Mouse (Mus musculus): ENCODE measurements around the gene Ablim1. TPM values are rescaled to one million over a fixed set of nuclear protein-coding genes. Genes with fewer than 3 reads are reported as not detected.

Gene Ablim1
- polyA plus RNA-seq, 1 experiment, result 216 TPM

GRCm38 (mm10) chr19:57313891-57314345, 801 bp downstream of the Ablim1 start:
- 77% methylated on average over 3 of the region's 3 CpGs for WGBS
- no peak for TF ChIP-seq POLR2A (IDR thresholded peaks at IDR 0.05; ENCODE audit: control insufficient read depth, extremely low read depth, insufficient read depth, low read length, poor library complexity)
- no peak for TF ChIP-seq CTCF (IDR thresholded peaks at IDR 0.05; ENCODE audit: borderline replicate concordance, control insufficient read depth, extremely low read depth, insufficient read depth, low read length, poor library complexity)
- no peak overlapping the region for H3K27ac ChIP-seq (ENCODE audit: control insufficient read depth, insufficient read depth, low read length)
- peaks cover 20% of the 10 kb centered on the region for H3K27me3 ChIP-seq (ENCODE audit: control insufficient read depth, insufficient read depth, low read length)
- no peaks in the 10 kb centered on the region for H3K36me3 ChIP-seq (ENCODE audit: control insufficient read depth, insufficient read depth, low read length)
- H3K4me3 ChIP-seq (ENCODE audit: control insufficient read depth, insufficient read depth, low read length), result no peak overlapping the region
- H3K4me1 ChIP-seq (replicated peaks; ENCODE audit: control insufficient read depth, insufficient read depth, low read length), result peaks cover 9% of the 10 kb centered on the region; the same call in 1 of the 2 replicates
- DNase-seq, result no peak

GRCm38 (mm10) chr19:57313226-57313625, 1.5 kb downstream of the Ablim1 start:
- no peaks in the 10 kb centered on the region for H3K36me3 ChIP-seq (ENCODE audit: control insufficient read depth, insufficient read depth, low read length)
- no peak overlapping the region for H3K4me3 ChIP-seq (ENCODE audit: control insufficient read depth, insufficient read depth, low read length)
- WGBS, result 84% methylated on average over 10 of the region's 10 CpGs
- TF ChIP-seq POLR2A (IDR thresholded peaks at IDR 0.05; ENCODE audit: control insufficient read depth, extremely low read depth, insufficient read depth, low read length, poor library complexity) (no peak), CTCF (IDR thresholded peaks at IDR 0.05; ENCODE audit: borderline replicate concordance, control insufficient read depth, extremely low read depth, insufficient read depth, low read length, poor library complexity) (no peak)
- peaks cover 20% of the 10 kb centered on the region for H3K27me3 ChIP-seq (ENCODE audit: control insufficient read depth, insufficient read depth, low read length)
- H3K4me1 ChIP-seq (replicated peaks; ENCODE audit: control insufficient read depth, insufficient read depth, low read length), result peaks cover 9% of the 10 kb centered on the region; the same call in 1 of the 2 replicates
- no peak overlapping the region for H3K27ac ChIP-seq (ENCODE audit: control insufficient read depth, insufficient read depth, low read length)
- no peak for DNase-seq

GRCm38 (mm10) chr19:57309980-57310379, 4.7 kb downstream of the Ablim1 start:
- WGBS, result 91% methylated on average over 4 of the region's 4 CpGs
- Histone ChIP-seq H3K4me3 (ENCODE audit: control insufficient read depth, insufficient read depth, low read length) (no peak overlapping the region), H3K4me1 (replicated peaks; ENCODE audit: control insufficient read depth, insufficient read depth, low read length) (peaks cover 8% of the 10 kb centered on the region; the same call in 1 of the 2 replicates), H3K36me3 (ENCODE audit: control insufficient read depth, insufficient read depth, low read length) (no peaks in the 10 kb centered on the region), H3K27me3 (ENCODE audit: control insufficient read depth, insufficient read depth, low read length) (peaks cover 15% of the 10 kb centered on the region), H3K27ac (ENCODE audit: control insufficient read depth, insufficient read depth, low read length) (no peak overlapping the region)
- DNase-seq, result no peak
- no peak for TF ChIP-seq CTCF (IDR thresholded peaks at IDR 0.05; ENCODE audit: borderline replicate concordance, control insufficient read depth, extremely low read depth, insufficient read depth, low read length, poor library complexity)
- TF ChIP-seq POLR2A (IDR thresholded peaks at IDR 0.05; ENCODE audit: control insufficient read depth, extremely low read depth, insufficient read depth, low read length, poor library complexity), result no peak

- no peak for DNase-seq
- TF ChIP-seq CTCF (IDR thresholded peaks at IDR 0.05; ENCODE audit: borderline replicate concordance, control insufficient read depth, extremely low read depth, insufficient read depth, low read length, poor library complexity), result no peak
- TF ChIP-seq POLR2A (IDR thresholded peaks at IDR 0.05; ENCODE audit: control insufficient read depth, extremely low read depth, insufficient read depth, low read length, poor library complexity), result no peak
- H3K4me3 ChIP-seq (ENCODE audit: control insufficient read depth, insufficient read depth, low read length), result no peak overlapping the region
- no peaks in the 10 kb centered on the region for H3K27me3 ChIP-seq (ENCODE audit: control insufficient read depth, insufficient read depth, low read length)
- 59% methylated on average over 4 of the region's 4 CpGs for WGBS
- no peaks in the 10 kb centered on the region for H3K36me3 ChIP-seq (ENCODE audit: control insufficient read depth, insufficient read depth, low read length)
- H3K4me1 ChIP-seq (replicated peaks; ENCODE audit: control insufficient read depth, insufficient read depth, low read length), result no peaks in the 10 kb centered on the region
- no peak overlapping the region for H3K27ac ChIP-seq (ENCODE audit: control insufficient read depth, insufficient read depth, low read length)
Measured at GRCm38 (mm10) chr19:57306601-57307000, 8.1 kb downstream of the Ablim1 start.

- no peak for DNase-seq
- H3K4me3 ChIP-seq (ENCODE audit: control insufficient read depth, insufficient read depth, low read length), result no peak overlapping the region
- WGBS, result 75% methylated on average over 8 of the region's 8 CpGs
- TF ChIP-seq POLR2A (IDR thresholded peaks at IDR 0.05; ENCODE audit: control insufficient read depth, extremely low read depth, insufficient read depth, low read length, poor library complexity) (no peak), CTCF (IDR thresholded peaks at IDR 0.05; ENCODE audit: borderline replicate concordance, control insufficient read depth, extremely low read depth, insufficient read depth, low read length, poor library complexity) (no peak)
- no peaks in the 10 kb centered on the region for H3K4me1 ChIP-seq (replicated peaks; ENCODE audit: control insufficient read depth, insufficient read depth, low read length)
- no peaks in the 10 kb centered on the region for H3K36me3 ChIP-seq (ENCODE audit: control insufficient read depth, insufficient read depth, low read length)
- no peaks in the 10 kb centered on the region for H3K27me3 ChIP-seq (ENCODE audit: control insufficient read depth, insufficient read depth, low read length)
- no peak overlapping the region for H3K27ac ChIP-seq (ENCODE audit: control insufficient read depth, insufficient read depth, low read length)
Measured at GRCm38 (mm10) chr19:57305972-57306371, 8.7 kb downstream of the Ablim1 start.

- no peak for DNase-seq
- TF ChIP-seq CTCF (IDR thresholded peaks at IDR 0.05; ENCODE audit: borderline replicate concordance, control insufficient read depth, extremely low read depth, insufficient read depth, low read length, poor library complexity), result no peak
- no peak for TF ChIP-seq POLR2A (IDR thresholded peaks at IDR 0.05; ENCODE audit: control insufficient read depth, extremely low read depth, insufficient read depth, low read length, poor library complexity)
- Histone ChIP-seq H3K36me3 (ENCODE audit: control insufficient read depth, insufficient read depth, low read length) (no peaks in the 10 kb centered on the region), H3K27me3 (ENCODE audit: control insufficient read depth, insufficient read depth, low read length) (no peaks in the 10 kb centered on the region), H3K27ac (ENCODE audit: control insufficient read depth, insufficient read depth, low read length) (no peak overlapping the region), H3K4me3 (ENCODE audit: control insufficient read depth, insufficient read depth, low read length) (no peak overlapping the region), H3K4me1 (replicated peaks; ENCODE audit: control insufficient read depth, insufficient read depth, low read length) (no peaks in the 10 kb centered on the region)
- 83% methylated on average over 2 of the region's 2 CpGs for WGBS
Measured at GRCm38 (mm10) chr19:57304666-57305065, 10.1 kb downstream of the Ablim1 start.

DNA sequence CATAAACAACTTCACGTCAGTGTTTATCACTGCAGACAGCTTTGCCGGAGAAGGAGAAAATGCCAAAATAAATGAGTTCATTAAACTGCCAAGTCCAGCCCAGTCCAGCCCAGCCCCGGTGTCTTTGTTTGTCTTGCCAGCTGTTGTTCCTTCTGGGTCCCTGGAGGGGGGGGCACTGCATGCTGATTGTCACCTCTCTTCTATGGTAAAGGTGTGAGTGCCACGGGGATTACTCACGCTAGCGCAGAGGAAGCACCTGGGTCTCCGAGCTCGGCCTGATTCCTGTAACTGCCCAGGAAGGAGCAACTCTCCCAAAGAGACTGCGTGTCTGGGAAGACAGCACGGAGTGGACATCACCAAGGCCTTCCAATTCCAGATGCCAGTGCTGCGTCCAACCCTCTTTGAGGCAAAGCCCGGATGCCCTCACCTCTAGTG, 12.7 kb downstream of the Ablim1 start:
- no peak for TF ChIP-seq CTCF (IDR thresholded peaks at IDR 0.05; ENCODE audit: borderline replicate concordance, control insufficient read depth, extremely low read depth, insufficient read depth, low read length, poor library complexity)
- Histone ChIP-seq H3K4me3 (ENCODE audit: control insufficient read depth, insufficient read depth, low read length) (no peak overlapping the region), H3K27me3 (ENCODE audit: control insufficient read depth, insufficient read depth, low read length) (no peaks in the 10 kb centered on the region), H3K27ac (ENCODE audit: control insufficient read depth, insufficient read depth, low read length) (no peak overlapping the region), H3K4me1 (replicated peaks; ENCODE audit: control insufficient read depth, insufficient read depth, low read length) (no peaks in the 10 kb centered on the region), H3K36me3 (ENCODE audit: control insufficient read depth, insufficient read depth, low read length) (no peaks in the 10 kb centered on the region)
- DNase-seq, result no peak
- WGBS, result 78% methylated on average over 12 of the region's 12 CpGs

Data from thymus, adult 2 months (tissue).